Comparison of ENCODE assay signal across 8 mouse cellular contexts in the genomic region with DNA sequence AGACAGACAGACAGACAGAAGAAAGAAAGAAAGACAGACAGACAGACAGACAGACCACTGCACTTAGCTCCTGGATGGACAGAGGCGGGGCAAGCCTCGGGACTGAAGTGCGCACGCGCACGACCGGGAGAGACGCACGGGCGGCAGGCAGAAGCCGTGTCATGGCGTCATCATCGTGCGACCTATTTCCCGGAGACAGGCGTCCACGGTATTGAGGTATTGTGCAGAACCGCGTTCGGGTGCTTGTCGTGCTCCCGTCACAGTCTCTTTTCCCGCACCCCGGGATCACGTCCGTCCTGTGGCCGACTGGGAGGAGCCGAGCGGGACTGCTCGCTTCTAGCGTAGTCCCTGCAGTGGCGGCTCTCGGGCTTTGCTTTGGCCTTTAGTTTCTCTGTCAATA. TPM values are rescaled to one million over a fixed set of nuclear protein-coding genes. Genes with fewer than 3 reads are reported as not detected.
DNase-seq lines count a peak whose midpoint lies in the region; ATAC-seq lines count a peak whose summit lies in the region.

A gene (plus strand): TSS at position 137 of the 400 bp plus-strand sequence.

- peak; percentile 96 for ATAC-seq in hindbrain, embryonic 11.5 days (ENCODE audit: low FRiP score)

- H3K4me2 ChIP-seq in hindbrain, embryonic 11.5 days (replicated peaks; ENCODE audit: low read depth, low read length) = peak within 1 kb of the TSS; percentile 41

- H3K9ac ChIP-seq in hindbrain, embryonic 11.5 days (ENCODE audit: low read depth, low read length) = peak within 1 kb of the TSS; percentile 90

- H3K4me1 ChIP-seq in hindbrain, embryonic 11.5 days (replicated peaks; ENCODE audit: control insufficient read depth, insufficient read depth, low read length) = no peaks in the 10 kb centered on the region

- H3K4me3 ChIP-seq in hindbrain, embryonic 11.5 days (ENCODE audit: low read depth, low read length) = peak within 1 kb of the TSS; percentile 76

- H3K27me3 ChIP-seq in hindbrain, embryonic 11.5 days (ENCODE audit: control insufficient read depth, insufficient read depth, low read length) = no peaks in the 10 kb centered on the region

- no peaks in the 10 kb centered on the region for H3K9me3 ChIP-seq in hindbrain, embryonic 11.5 days (ENCODE audit: control insufficient read depth, low read length)

- no peaks in the 10 kb centered on the region for H3K36me3 ChIP-seq in hindbrain, embryonic 11.5 days (ENCODE audit: control insufficient read depth, insufficient read depth, low read length)

- H3K27ac ChIP-seq in hindbrain, embryonic 11.5 days (ENCODE audit: low read depth, low read length) = peak within 1 kb of the TSS; percentile 83

- under 1% methylated on average over 33 of the region's 33 CpGs for WGBS in hindbrain, embryonic 11.5 days

- DNase-seq in MN1 (ENCODE audit: low spot score) = peak; percentile 99
- DNase-seq in cerebellum, adult 9-10 months = peak; percentile 95
- DNase-seq in frontal cortex, adult 2 months (ENCODE audit: extremely low spot score in 1 of 2, low spot score in 1 of 2) = peak; percentile 91 to 98
- peak; percentile 98 for DNase-seq in hindbrain, embryonic 11.5 days (ENCODE audit: low spot score)
- DNase-seq in layer of hippocampus, postnatal 10 days (ENCODE audit: low spot score in 2 of 2) = peak; percentile 97 to 98
- peak; percentile 98 for DNase-seq in lung, postnatal 10 days
- peak; percentile 92 for DNase-seq in ovary, postnatal 36 days (ENCODE audit: low spot score)
- peak; percentile 93 for DNase-seq in thymus, postnatal 25 days

RNA-seq across cellular contexts. Expression of the gene that starts here (rescaled TPM):
- 28.4 and 34.9 TPM in 2 replicates for polyA plus RNA-seq in frontal cortex, adult 2 months (2012; rRNA removed)
- polyA plus RNA-seq in hindbrain, embryonic 11.5 days (2014; fragmentation: Nextera tagmentation; extraction: Ambion mirVana) = 114 and 119 TPM in 2 replicates
- 10 to 100 TPM; 68.0 to 80.1 TPM for total RNA-seq in layer of hippocampus, postnatal 10 days (2021)

Comparison
In these comparisons a context has a peak if more than half of its experiments do, and no peak if none do; other contexts are left out.
1. Peak in every context shown above with its lines: DNase-seq, ATAC-seq, H3K4me3 ChIP-seq and H3K27ac ChIP-seq.